Comparison of ENCODE assay signal across 8 mouse cellular contexts in the genomic region with DNA sequence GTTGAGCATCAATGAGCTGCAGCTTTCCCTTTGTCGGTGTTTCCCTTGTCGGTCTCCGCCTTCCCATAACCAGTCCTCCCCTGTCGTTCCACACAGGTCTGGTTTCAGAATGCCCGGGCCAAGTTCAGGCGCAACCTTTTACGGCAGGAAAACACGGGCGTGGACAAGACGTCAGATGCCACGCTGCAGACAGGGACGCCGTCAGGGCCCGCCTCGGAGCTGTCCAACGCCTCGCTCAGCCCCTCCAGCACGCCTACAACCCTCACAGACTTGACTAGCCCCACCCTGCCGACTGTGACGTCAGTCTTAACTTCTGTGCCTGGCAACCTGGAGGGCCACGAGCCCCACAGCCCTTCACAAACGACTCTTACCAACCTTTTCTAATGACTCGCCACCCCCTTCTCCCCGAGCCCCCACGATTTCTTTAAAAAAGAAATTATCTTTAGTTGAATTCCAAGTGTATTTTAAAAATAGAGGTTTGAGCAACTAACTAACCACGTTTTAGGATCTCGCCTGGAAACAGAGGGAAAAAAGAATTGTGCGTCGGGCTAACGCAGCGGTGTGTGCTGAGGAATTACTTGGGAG. TPM values are rescaled to one million over a fixed set of nuclear protein-coding genes. Genes with fewer than 3 reads are reported as not detected.
A peak's percentile ranks its signal among the peaks of the same experiment; 100 is the strongest.
DNase-seq lines count a peak whose midpoint lies in the region; ATAC-seq lines count a peak whose summit lies in the region.

No protein-coding gene starts in this region.

- DNase-seq in right cerebral cortex, postnatal 10 days (ENCODE audit: low spot score in 2 of 2), result peak; percentile 53 to 55
- no peak for DNase-seq in right cerebral cortex, postnatal 25 days
- DNase-seq in embryonic facial prominence, embryonic 10.5 days (ENCODE audit: low spot score), result peak; percentile 79
- DNase-seq in hindbrain, embryonic 11.5 days (ENCODE audit: low spot score), result peak; percentile 67
- DNase-seq in midbrain, embryonic 11.5 days (ENCODE audit: low spot score, missing footprints), result peak; percentile 94
- DNase-seq in thymus, postnatal 25 days, result peak; percentile 48
- DNase-seq in layer of hippocampus, adult 9-11 months, result no peak

- peaks cover 10% of the 10 kb centered on the region for H3K36me3 ChIP-seq in embryonic facial prominence, embryonic 10.5 days (replicated peaks)
- no peaks in the 10 kb centered on the region for H3K36me3 ChIP-seq in hindbrain, embryonic 11.5 days (ENCODE audit: control insufficient read depth, insufficient read depth, low read length)
- H3K36me3 ChIP-seq in limb, embryonic 13.5 days, result peaks cover 10% of the 10 kb centered on the region
- no peaks in the 10 kb centered on the region for H3K36me3 ChIP-seq in midbrain, embryonic 11.5 days (ENCODE audit: control insufficient read depth, insufficient read depth, low read length)

- peak overlapping the region; percentile 26; the same call in 1 of the 2 replicates for H3K4me2 ChIP-seq in hindbrain, embryonic 11.5 days (replicated peaks; ENCODE audit: low read depth, low read length)
- H3K4me2 ChIP-seq in limb, embryonic 13.5 days (replicated peaks), result peak overlapping the region; percentile 57
- peak overlapping the region; percentile 8; the same call in 1 of the 2 replicates for H3K4me2 ChIP-seq in midbrain, embryonic 11.5 days

- peak overlapping the region; percentile 43 for H3K4me3 ChIP-seq in embryonic facial prominence, embryonic 10.5 days
- no peak overlapping the region for H3K4me3 ChIP-seq in hindbrain, embryonic 11.5 days (ENCODE audit: low read depth, low read length)
- H3K4me3 ChIP-seq in limb, embryonic 13.5 days, result peak overlapping the region; percentile 24
- no peak overlapping the region for H3K4me3 ChIP-seq in midbrain, embryonic 11.5 days (ENCODE audit: low read depth, low read length)

- H3K27me3 ChIP-seq in embryonic facial prominence, embryonic 10.5 days (replicated peaks; ENCODE audit: low read depth, poor library complexity, severe bottlenecking), result peaks cover 98% of the 10 kb centered on the region
- H3K27me3 ChIP-seq in hindbrain, embryonic 11.5 days (ENCODE audit: control insufficient read depth, insufficient read depth, low read length), result peaks cover 68% of the 10 kb centered on the region
- H3K27me3 ChIP-seq in limb, embryonic 13.5 days, result peaks cover 37% of the 10 kb centered on the region
- peaks cover 94% of the 10 kb centered on the region for H3K27me3 ChIP-seq in midbrain, embryonic 11.5 days (ENCODE audit: control insufficient read depth, insufficient read depth, low read length)

- no peaks in the 10 kb centered on the region for H3K9me3 ChIP-seq in embryonic facial prominence, embryonic 10.5 days
- H3K9me3 ChIP-seq in hindbrain, embryonic 11.5 days (ENCODE audit: control insufficient read depth, low read length), result no peaks in the 10 kb centered on the region
- H3K9me3 ChIP-seq in limb, embryonic 13.5 days, result no peaks in the 10 kb centered on the region
- no peaks in the 10 kb centered on the region for H3K9me3 ChIP-seq in midbrain, embryonic 11.5 days (ENCODE audit: control insufficient read depth, low read length)

- peaks cover 15% of the 10 kb centered on the region for H3K4me1 ChIP-seq in embryonic facial prominence, embryonic 10.5 days
- no peaks in the 10 kb centered on the region for H3K4me1 ChIP-seq in hindbrain, embryonic 11.5 days (replicated peaks; ENCODE audit: control insufficient read depth, insufficient read depth, low read length)
- peaks cover 29% of the 10 kb centered on the region for H3K4me1 ChIP-seq in limb, embryonic 13.5 days
- H3K4me1 ChIP-seq in midbrain, embryonic 11.5 days (ENCODE audit: control insufficient read depth, insufficient read depth, low read length), result no peaks in the 10 kb centered on the region; the same call in 1 of the 2 replicates

- no peak overlapping the region for H3K9ac ChIP-seq in hindbrain, embryonic 11.5 days (ENCODE audit: low read depth, low read length)
- H3K9ac ChIP-seq in limb, embryonic 13.5 days, result no peak overlapping the region
- H3K9ac ChIP-seq in midbrain, embryonic 11.5 days (ENCODE audit: low read length), result no peak overlapping the region

- 0 out of 2 replicates have a peak, but pooled peaks have one; percentile 43 for ATAC-seq in hindbrain, embryonic 11.5 days (ENCODE audit: low FRiP score)
- peak; percentile 66; the same call in 1 of the 2 replicates for ATAC-seq in limb, embryonic 13.5 days (ENCODE audit: low FRiP score, low read depth)
- ATAC-seq in midbrain, embryonic 11.5 days (ENCODE audit: low FRiP score), result peak; percentile 67

- no peak overlapping the region for H3K27ac ChIP-seq in embryonic facial prominence, embryonic 10.5 days (replicated peaks)
- no peak overlapping the region for H3K27ac ChIP-seq in hindbrain, embryonic 11.5 days (ENCODE audit: low read depth, low read length)
- H3K27ac ChIP-seq in limb, embryonic 13.5 days, result no peak overlapping the region
- H3K27ac ChIP-seq in midbrain, embryonic 11.5 days (ENCODE audit: low read depth, low read length), result no peak overlapping the region

- 13% methylated on average over 31 of the region's 31 CpGs for WGBS in embryonic facial prominence, embryonic 10.5 days
- WGBS in hindbrain, embryonic 11.5 days, result 6% methylated on average over 31 of the region's 31 CpGs
- WGBS in limb, embryonic 13.5 days, result 15% methylated on average over 31 of the region's 31 CpGs
- 7% methylated on average over 31 of the region's 31 CpGs for WGBS in midbrain, embryonic 11.5 days

RNA-seq across cellular contexts. Expression of gene Lhx2, which starts 29.8 kb away (rescaled TPM):
- polyA plus RNA-seq in embryonic facial prominence, embryonic 10.5 days (2016; fragmentation: Nextera tagmentation; extraction: Ambion mirVana), result 17.9 and 19.6 TPM in 2 replicates
- 21.9 and 24.4 TPM in 2 replicates for polyA plus RNA-seq in hindbrain, embryonic 11.5 days (2014; fragmentation: Nextera tagmentation; extraction: Ambion mirVana)
- 15.4 and 17.4 TPM in 2 replicates for polyA plus RNA-seq in limb, embryonic 13.5 days (2015; fragmentation: Nextera tagmentation; extraction: Ambion mirVana)
- polyA plus RNA-seq in midbrain, embryonic 11.5 days (2014; fragmentation: Nextera tagmentation; extraction: Ambion mirVana), result 55.5 and 61.5 TPM in 2 replicates

Comparison
In these comparisons a context has a peak if more than half of its experiments do, and no peak if none do; other contexts are left out.
1. DNase-seq: peak in right cerebral cortex, postnatal 10 days (2 of 2), embryonic facial prominence, embryonic 10.5 days (single experiment), hindbrain, embryonic 11.5 days (single experiment), midbrain, embryonic 11.5 days (single experiment) and thymus, postnatal 25 days (single experiment); none in right cerebral cortex, postnatal 25 days (single experiment) and layer of hippocampus, adult 9-11 months (single experiment).
2. H3K4me3 ChIP-seq: peak in embryonic facial prominence, embryonic 10.5 days (single experiment) and limb, embryonic 13.5 days (single experiment); none in hindbrain, embryonic 11.5 days (single experiment) and midbrain, embryonic 11.5 days (single experiment).
3. Peak in every context shown above with its lines, with median percentiles within 50 percentile points of each other: ATAC-seq and H3K4me2 ChIP-seq.